Mouse (Mus musculus): ENCODE data around the gene Enox1.

GRCm38 (mm10) chr14:77557446-77558070 lies 401.0 kb downstream of the Enox1 start:
- TF ChIP-seq CTCF (IDR thresholded peaks at IDR 0.05) (no peak), EP300 (IDR thresholded peaks at IDR 0.05; ENCODE audit: insufficient read depth, low read depth, low read length) (no peak)
